Mouse (Mus musculus) frontal cortex, adult (tissue): ENCODE results near the gene 1700025G04Rik.

ENCODE experiments used
- ATAC-seq: cut with Nextera tagmentation; 2 replicates; pipeline ENCODE4 v1.9.2; 2017; ENCODE audit warnings: mild to moderate bottlenecking, moderate library complexity, mixed read lengths; ENCODE audit not compliant: low TSS enrichment

The 1700025G04Rik gene

DNA sequence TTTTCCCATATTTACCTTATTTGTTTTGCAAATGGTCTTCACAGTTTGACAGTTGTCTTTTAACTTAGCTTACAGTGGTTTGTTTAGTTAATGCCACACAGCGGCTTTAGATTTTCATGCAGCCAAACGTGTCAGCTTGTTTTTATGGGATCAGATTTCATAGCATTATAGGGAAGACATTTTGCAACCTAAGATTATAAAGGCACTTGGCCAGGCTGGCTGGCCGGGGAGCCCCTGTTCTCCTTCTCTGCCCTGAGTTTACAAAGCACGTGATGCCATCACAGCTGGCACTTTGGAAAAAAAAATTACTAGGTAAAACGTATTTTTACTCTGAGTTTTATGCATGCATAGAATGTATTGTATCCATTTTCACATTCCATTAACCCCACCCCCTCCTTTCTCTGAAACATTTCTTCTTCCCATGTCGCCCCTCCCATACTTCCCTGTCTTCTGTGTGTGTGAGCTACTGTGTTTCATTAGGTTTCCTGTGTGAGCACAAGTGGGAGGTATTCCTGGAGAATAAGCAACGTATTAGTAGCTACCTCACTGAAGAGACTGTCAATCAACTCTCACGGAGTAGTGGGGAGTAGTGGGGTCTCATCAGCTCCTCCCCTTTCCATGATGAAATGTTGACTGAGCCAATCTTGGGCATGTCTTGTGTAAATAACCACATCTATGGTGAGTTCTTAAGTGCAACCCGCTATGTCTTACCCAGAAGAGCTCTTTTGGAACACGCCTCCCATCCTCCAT, 93.8 kb downstream of the 1700025G04Rik start:
- no peak for ATAC-seq

DNA sequence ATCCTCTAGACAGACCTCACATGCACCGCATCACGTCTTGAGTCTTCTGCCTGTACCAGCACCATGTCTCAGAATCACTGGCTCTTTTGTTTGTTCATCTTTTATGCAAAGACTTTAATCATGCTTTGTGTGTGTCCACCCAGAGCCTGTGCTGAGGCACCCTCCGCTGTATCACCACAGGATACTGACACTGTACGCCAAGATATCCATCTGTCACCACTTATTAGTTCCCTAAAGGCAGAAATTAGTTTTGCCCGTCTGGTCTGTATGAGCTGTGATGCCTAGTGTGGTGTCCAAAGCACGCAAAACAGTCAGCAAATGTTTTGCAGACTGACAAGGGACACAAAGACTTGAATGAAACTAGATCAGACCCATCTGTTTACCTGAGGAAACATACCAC, 95.7 kb downstream of the 1700025G04Rik start:
- ATAC-seq, result no peak

DNA sequence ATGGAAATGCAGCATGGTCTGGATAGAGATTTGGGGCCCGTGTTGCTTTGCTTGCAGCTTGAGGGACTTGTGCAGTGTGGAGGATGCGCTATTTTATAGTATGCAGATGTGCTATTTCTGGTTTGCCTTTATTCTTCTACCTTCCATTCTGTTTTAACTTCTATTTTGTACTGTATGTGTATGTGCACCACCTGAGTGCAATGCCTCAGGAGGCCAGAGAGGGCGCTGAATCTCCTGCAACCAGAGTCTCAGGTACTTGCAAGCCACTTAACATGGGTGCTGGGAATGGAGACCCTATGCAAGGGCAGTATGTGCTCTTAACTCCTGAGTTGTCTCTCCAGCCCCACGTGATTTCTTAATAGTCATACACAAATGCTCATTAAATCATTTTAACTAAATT, 98.4 kb downstream of the 1700025G04Rik start:
- no peak for ATAC-seq

DNA sequence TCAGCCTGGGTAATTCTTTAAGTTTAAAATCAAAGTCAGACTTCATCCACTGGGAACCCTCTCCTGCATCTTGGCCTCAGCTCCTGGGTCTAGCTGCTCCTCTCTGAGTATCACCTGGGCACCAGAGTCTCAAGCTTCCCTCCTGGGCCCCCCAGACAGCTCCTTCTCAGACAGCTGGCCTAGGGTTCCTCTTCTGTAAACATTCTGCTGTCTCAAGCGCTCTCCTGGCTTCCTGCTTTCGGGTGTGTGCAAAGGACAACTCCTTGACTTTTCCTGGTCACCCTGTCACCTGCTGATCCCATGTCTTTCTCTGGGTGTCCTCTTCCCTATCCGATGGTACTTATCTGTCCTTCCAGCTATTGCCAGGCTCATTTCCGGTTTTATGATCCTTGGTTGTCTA, 99.3 kb downstream of the 1700025G04Rik start:
- no peak for ATAC-seq

DNA sequence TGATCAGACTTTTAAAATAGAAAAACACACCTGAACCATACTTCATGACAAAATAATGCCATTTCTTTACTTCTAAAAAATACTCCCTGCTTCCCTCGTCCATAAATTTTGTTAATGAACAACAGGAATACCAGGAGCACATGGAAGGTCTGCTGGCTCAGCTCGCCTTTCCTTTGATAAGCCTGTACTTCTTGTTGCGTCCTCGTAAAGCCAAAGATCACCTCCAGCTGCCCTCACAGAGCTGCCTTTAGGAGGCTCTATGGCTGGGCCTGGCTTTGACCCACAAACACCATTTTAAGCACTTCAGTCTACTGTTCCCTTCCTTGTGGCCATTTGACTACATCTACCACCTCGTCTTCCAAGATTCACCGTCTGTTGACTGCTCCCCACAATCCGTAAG, 101.2 kb downstream of the 1700025G04Rik start:
- ATAC-seq, result no peak

DNA sequence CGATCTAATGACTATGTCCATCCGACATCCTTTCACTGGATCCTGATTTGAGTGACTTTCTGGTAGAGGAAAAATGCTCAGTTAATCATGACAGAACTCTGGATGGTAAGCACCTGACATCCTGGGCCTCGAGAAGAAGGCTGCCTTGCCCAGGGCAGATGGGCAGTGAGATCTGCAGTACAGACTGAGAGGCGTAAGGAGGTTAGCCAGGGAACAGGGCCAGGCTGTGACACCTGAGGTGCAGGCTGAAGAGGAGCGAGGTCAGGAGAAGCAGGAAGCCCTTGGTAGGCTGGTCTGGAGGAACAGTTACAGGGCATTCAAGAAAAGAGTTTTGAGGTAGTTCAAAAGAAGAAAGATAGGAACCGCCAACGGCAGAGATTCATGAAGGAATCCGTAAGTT, 101.9 kb downstream of the 1700025G04Rik start:
- ATAC-seq, result no peak

DNA sequence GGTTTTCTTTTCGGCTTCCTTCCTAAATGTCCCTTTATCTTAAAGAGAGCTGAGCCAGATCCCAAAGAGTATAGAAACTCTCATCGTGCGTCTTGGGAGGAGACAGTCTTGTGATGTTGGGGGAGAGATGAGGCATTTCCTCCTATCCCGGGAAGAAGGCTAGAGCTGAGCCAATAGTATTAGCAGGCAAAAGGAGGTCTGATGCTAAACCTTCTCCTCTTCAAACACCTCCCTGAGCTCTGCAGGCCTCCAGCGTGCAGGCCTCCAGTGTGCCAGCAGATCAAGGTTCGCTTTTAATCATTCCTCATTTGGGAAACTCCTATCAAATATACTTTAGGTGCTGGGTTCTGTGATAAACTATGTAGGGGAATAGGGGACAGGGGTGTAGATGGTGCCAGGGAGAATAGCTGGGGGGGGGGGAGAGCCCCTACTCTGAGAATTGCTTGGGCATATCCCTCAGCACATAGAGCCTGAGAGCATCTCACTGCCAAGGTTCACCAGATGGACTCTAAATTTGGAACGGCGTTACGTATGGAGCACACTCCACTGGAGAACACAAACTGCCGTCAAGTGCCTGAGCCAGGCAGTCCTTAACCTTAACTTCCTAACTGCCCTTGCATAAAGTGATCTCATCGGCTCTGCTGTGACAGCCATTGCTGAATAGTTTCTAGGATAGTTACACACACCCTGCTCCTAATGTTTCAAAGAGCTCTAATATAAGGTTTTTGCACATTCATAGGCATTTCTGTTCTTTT, 103.7 kb downstream of the 1700025G04Rik start:
- peak; percentile 83 for ATAC-seq

- ATAC-seq, result no peak
Observed at GRCm38 (mm10) chr1:151985056-151985455, 104.9 kb downstream of the 1700025G04Rik start.

DNA sequence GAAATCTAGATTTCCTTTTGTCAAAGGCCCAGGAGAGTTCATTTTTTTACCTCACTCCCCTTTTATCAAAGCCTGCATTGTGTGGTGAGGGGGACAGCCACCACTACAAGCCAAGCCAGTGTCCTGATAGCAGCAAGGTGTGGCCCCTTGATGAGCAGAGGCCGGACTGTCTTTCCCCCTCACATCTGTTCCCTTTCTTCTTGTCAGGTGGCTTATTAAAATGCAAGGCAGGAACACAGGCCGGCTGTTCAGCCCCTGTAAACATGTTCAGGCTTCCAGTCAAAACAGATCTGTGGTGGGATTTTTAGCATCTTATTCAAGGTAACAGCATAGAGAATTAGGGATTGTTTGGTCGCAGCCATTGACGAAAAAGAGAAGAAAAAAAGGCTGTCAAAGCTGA, 105.9 kb downstream of the 1700025G04Rik start:
- no peak for ATAC-seq

GRCm38 (mm10) chr1:151980498-151980897, 109.4 kb downstream of the 1700025G04Rik start:
- peak; percentile 75 for ATAC-seq

- ATAC-seq, result no peak
Observed at GRCm38 (mm10) chr1:151979803-151980456, 110.0 kb downstream of the 1700025G04Rik start.

DNA sequence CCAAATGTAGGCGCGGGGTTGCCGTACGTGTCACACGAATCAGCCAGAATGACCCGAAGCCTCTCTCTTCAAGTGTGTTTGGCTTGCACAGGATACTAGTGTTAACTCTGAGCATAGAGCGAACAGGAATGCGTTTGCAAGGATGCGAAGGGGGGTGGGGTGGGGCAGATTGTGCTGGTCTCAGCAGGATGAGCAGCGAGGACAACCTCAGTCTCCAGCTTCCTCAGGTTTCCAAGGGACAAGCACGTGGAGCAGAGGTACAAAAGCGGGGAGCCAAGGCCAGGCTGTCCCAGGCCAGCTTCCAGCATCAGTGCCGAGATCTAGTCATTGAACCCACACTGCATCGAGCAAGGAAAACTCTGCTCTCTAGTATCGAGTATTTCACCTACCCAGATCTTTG, 111.2 kb downstream of the 1700025G04Rik start:
- no peak for ATAC-seq

GRCm38 (mm10) chr1:151977596-151977995, 112.3 kb downstream of the 1700025G04Rik start:
- peak; percentile 62 for ATAC-seq

GRCm38 (mm10) chr1:151976850-151977249, 113.1 kb downstream of the 1700025G04Rik start:
- ATAC-seq, result no peak

GRCm38 (mm10) chr1:151975418-151976379, 114.2 kb downstream of the 1700025G04Rik start:
- no peak for ATAC-seq

GRCm38 (mm10) chr1:151974887-151975286, 115.0 kb downstream of the 1700025G04Rik start:
- ATAC-seq, result no peak

GRCm38 (mm10) chr1:151974424-151974823, 115.5 kb downstream of the 1700025G04Rik start:
- no peak for ATAC-seq

- no peak for ATAC-seq
Observed at GRCm38 (mm10) chr1:151973110-151973700, 116.7 kb downstream of the 1700025G04Rik start.

- ATAC-seq, result no peak
Observed at GRCm38 (mm10) chr1:151971581-151971980, 118.3 kb downstream of the 1700025G04Rik start.

GRCm38 (mm10) chr1:151968126-151968525, 121.8 kb downstream of the 1700025G04Rik start:
- ATAC-seq, result no peak

GRCm38 (mm10) chr1:151964811-151965210, 125.1 kb downstream of the 1700025G04Rik start:
- ATAC-seq, result no peak
